Mouse (Mus musculus): ENCODE data around the gene Olfr1049. TPM values are rescaled to one million over a fixed set of nuclear protein-coding genes. Genes with fewer than 3 reads are reported as not detected.
"Not testable (repeated sequence)": the region's sequence is repeated elsewhere in the genome, so short reads cannot be mapped to it uniquely, and the experiment has no call there.

The Olfr1049 gene
- polyA plus RNA-seq (2015; fragmentation: Nextera tagmentation; extraction: Ambion mirVana), result not detected in 2 replicates

DNA sequence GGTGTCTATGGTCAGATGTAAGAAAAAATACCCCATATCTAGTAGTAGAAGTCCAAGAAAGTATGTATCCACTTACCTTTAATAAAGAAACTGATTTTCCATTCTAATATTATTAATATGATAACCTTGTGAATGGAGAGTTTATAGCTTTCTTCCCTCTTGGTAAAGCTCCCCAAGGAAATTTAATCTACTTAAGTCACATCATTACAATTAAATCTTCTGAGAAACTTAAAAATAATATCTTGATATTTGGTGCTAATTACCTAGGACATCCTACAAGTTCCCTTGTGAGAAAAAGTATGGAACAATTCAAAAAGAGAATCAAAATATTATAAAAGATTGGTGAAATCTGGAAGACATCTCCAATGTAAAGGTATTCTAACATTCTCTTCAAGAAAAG lies at the start of gene Olfr1049:
Olfr1049 (minus strand) TSS at position 101 of the 400 bp plus-strand sequence.
- H3K9me3 ChIP-seq (ENCODE audit: low read length); H3K4me1 ChIP-seq (ENCODE audit: insufficient read depth, low read length); H3K4me2 ChIP-seq (replicated peaks; ENCODE audit: low read depth, low read length); H3K9ac ChIP-seq (replicated peaks; ENCODE audit: low read length); H3K27me3 ChIP-seq (ENCODE audit: insufficient read depth, low read length); H3K36me3 ChIP-seq (ENCODE audit: insufficient read depth, low read length); ATAC-seq (ENCODE audit: low FRiP score, low TSS enrichment); H3K4me3 ChIP-seq (ENCODE audit: low read length); H3K27ac ChIP-seq (ENCODE audit: low read length): not testable (repeated sequence)

- no peaks in the 10 kb centered on the region for H3K27me3 ChIP-seq (ENCODE audit: insufficient read depth, low read length)
- H3K9me3 ChIP-seq (ENCODE audit: low read length), result no peaks in the 10 kb centered on the region
- no peak within 1 kb of the TSS for H3K4me3 ChIP-seq (ENCODE audit: low read length)
- ATAC-seq (ENCODE audit: low FRiP score, low TSS enrichment), result no peak
- H3K4me1 ChIP-seq (ENCODE audit: insufficient read depth, low read length), result no peaks in the 10 kb centered on the region
- no peak within 1 kb of the TSS for H3K27ac ChIP-seq (ENCODE audit: low read length)
- H3K4me2 ChIP-seq (replicated peaks; ENCODE audit: low read depth, low read length), result no peak within 1 kb of the TSS
- H3K36me3 ChIP-seq (ENCODE audit: insufficient read depth, low read length), result no peaks in the 10 kb centered on the region
- H3K9ac ChIP-seq (replicated peaks; ENCODE audit: low read length), result no peak within 1 kb of the TSS
Measured at GRCm38 (mm10) chr2:86292155-86292554, 34.0 kb upstream of the Olfr1049 start, which contains the start of gene Olfr1052. Gene Olfr1052 (plus strand): TSS chr2:86292455.

- H3K4me3 ChIP-seq (ENCODE audit: low read length); H3K4me2 ChIP-seq (replicated peaks; ENCODE audit: low read depth, low read length); H3K27me3 ChIP-seq (ENCODE audit: insufficient read depth, low read length); ATAC-seq (ENCODE audit: low FRiP score, low TSS enrichment); H3K4me1 ChIP-seq (ENCODE audit: insufficient read depth, low read length); H3K9me3 ChIP-seq (ENCODE audit: low read length); H3K9ac ChIP-seq (replicated peaks; ENCODE audit: low read length); H3K27ac ChIP-seq (ENCODE audit: low read length); H3K36me3 ChIP-seq (ENCODE audit: insufficient read depth, low read length): not testable (repeated sequence)
Measured at GRCm38 (mm10) chr2:86278988-86279387, 20.9 kb upstream of the Olfr1049 start, which contains the start of gene Olfr1051. Gene Olfr1051 (minus strand): TSS chr2:86279088.

DNA sequence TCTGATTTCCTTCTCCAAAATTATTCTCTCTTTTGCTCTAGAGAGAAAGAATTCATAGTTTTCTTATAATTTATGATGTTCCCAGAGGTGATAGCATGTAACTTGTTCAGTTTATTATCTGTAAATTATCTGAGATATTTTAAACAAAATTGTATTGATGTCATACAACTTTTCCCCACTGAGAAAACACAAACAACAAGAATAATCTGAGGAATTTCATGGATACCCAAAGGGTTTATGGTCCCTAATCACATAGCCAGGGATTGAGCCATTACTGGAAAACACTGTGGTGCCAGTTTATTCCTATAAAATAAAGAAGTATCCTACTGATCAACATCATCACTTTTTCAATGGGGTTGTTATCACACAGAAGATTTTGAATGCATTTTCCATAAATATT lies 17.9 kb downstream of the Olfr1049 start, which contains the start of gene Olfr1048:
Olfr1048 (minus strand) TSS at position 101 of the 400 bp plus-strand sequence.
- H3K27ac ChIP-seq (ENCODE audit: low read length), result no peak within 1 kb of the TSS

DNA sequence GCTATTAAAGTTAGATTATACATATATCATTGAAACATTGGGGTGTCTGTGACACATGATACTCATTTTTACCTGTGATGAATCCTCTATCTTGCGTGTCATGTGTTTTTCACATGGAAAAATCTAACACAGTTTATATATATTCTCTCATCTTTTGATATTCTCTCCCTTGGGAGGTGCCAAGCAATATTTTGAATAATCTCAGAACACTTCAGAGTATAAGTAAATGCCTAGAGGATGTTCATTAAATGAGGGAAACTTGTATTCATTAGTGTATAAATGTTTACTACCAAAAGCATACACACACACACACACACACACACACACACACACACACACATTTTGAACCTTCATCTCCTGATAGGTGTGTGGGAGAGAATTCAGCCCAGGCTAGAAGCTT lies 26.8 kb downstream of the Olfr1049 start, which contains the start of gene Olfr1047:
Olfr1047 (minus strand) TSS at position 101 of the 400 bp plus-strand sequence.
- Histone ChIP-seq H3K27ac (ENCODE audit: low read length) (no peak within 1 kb of the TSS), H3K27me3 (ENCODE audit: insufficient read depth, low read length) (no peaks in the 10 kb centered on the region), H3K9me3 (ENCODE audit: low read length) (no peaks in the 10 kb centered on the region), H3K4me1 (ENCODE audit: insufficient read depth, low read length) (no peaks in the 10 kb centered on the region), H3K9ac (replicated peaks; ENCODE audit: low read length) (no peak within 1 kb of the TSS), H3K36me3 (ENCODE audit: insufficient read depth, low read length) (no peaks in the 10 kb centered on the region), H3K4me2 (replicated peaks; ENCODE audit: low read depth, low read length) (no peak within 1 kb of the TSS), H3K4me3 (ENCODE audit: low read length) (no peak within 1 kb of the TSS)
- ATAC-seq (ENCODE audit: low FRiP score, low TSS enrichment), result no peak
- 93% methylated on average over 1 of the region's 1 CpGs for WGBS

More for the DNA sequence above, 17.9 kb downstream of the Olfr1049 start, which contains the start of gene Olfr1048:
- H3K4me3 ChIP-seq (ENCODE audit: low read length), result no peak within 1 kb of the TSS
- H3K4me2 ChIP-seq (replicated peaks; ENCODE audit: low read depth, low read length), result no peak within 1 kb of the TSS
- no peak for ATAC-seq (ENCODE audit: low FRiP score, low TSS enrichment)
- no peaks in the 10 kb centered on the region for H3K27me3 ChIP-seq (ENCODE audit: insufficient read depth, low read length)
- H3K4me1 ChIP-seq (ENCODE audit: insufficient read depth, low read length), result no peaks in the 10 kb centered on the region
- no peak within 1 kb of the TSS for H3K9ac ChIP-seq (replicated peaks; ENCODE audit: low read length)
- H3K36me3 ChIP-seq (ENCODE audit: insufficient read depth, low read length), result no peaks in the 10 kb centered on the region
- no peaks in the 10 kb centered on the region for H3K9me3 ChIP-seq (ENCODE audit: low read length)

GRCm38 (mm10) chr2:86219214-86219613 lies 38.9 kb downstream of the Olfr1049 start, which contains the start of gene Olfr1046:
Gene Olfr1046 (minus strand): TSS chr2:86219314.
- no peaks in the 10 kb centered on the region for H3K36me3 ChIP-seq (ENCODE audit: insufficient read depth, low read length)
- H3K4me2 ChIP-seq (replicated peaks; ENCODE audit: low read depth, low read length), result no peak within 1 kb of the TSS
- WGBS, result 78% methylated on average over 2 of the region's 2 CpGs
- no peaks in the 10 kb centered on the region for H3K4me1 ChIP-seq (ENCODE audit: insufficient read depth, low read length)
- ATAC-seq (ENCODE audit: low FRiP score, low TSS enrichment), result no peak
- H3K27ac ChIP-seq (ENCODE audit: low read length), result no peak within 1 kb of the TSS
- H3K9me3 ChIP-seq (ENCODE audit: low read length), result no peaks in the 10 kb centered on the region
- H3K4me3 ChIP-seq (ENCODE audit: low read length), result no peak within 1 kb of the TSS
- no peak within 1 kb of the TSS for H3K9ac ChIP-seq (replicated peaks; ENCODE audit: low read length)
- H3K27me3 ChIP-seq (ENCODE audit: insufficient read depth, low read length), result no peaks in the 10 kb centered on the region

Other genes starting within 250 kb of the Olfr1049 start
- 3.1 and 4.9 TPM in 2 replicates for gene Olfr1033, start 237.7 kb downstream of the Olfr1049 start, polyA plus RNA-seq (2015; fragmentation: Nextera tagmentation; extraction: Ambion mirVana)
- 0.04 and 0.05 TPM in 2 replicates for gene Olfr1034, start 212.5 kb downstream of the Olfr1049 start, polyA plus RNA-seq (2015; fragmentation: Nextera tagmentation; extraction: Ambion mirVana)
- not detected in 2 replicates for gene Olfr1036, start 184.3 kb downstream of the Olfr1049 start, polyA plus RNA-seq (2015; fragmentation: Nextera tagmentation; extraction: Ambion mirVana)
- not detected in 2 replicates for gene Olfr1037, start 170.9 kb downstream of the Olfr1049 start, polyA plus RNA-seq (2015; fragmentation: Nextera tagmentation; extraction: Ambion mirVana)
- not detected in 2 replicates for gene Olfr1039, start 122.4 kb downstream of the Olfr1049 start, polyA plus RNA-seq (2015; fragmentation: Nextera tagmentation; extraction: Ambion mirVana)
- not detected in 2 replicates for gene Olfr1040, start 111.6 kb downstream of the Olfr1049 start, polyA plus RNA-seq (2015; fragmentation: Nextera tagmentation; extraction: Ambion mirVana)
- not detected in 2 replicates for gene Olfr1042, start 96.5 kb downstream of the Olfr1049 start, polyA plus RNA-seq (2015; fragmentation: Nextera tagmentation; extraction: Ambion mirVana)
- gene Olfr1043, start 90.8 kb downstream of the Olfr1049 start, polyA plus RNA-seq (2015; fragmentation: Nextera tagmentation; extraction: Ambion mirVana), result not detected in 2 replicates
- not detected in 2 replicates for gene Olfr1044, start 80.5 kb downstream of the Olfr1049 start, polyA plus RNA-seq (2015; fragmentation: Nextera tagmentation; extraction: Ambion mirVana)
- not detected in 2 replicates for gene Olfr52, start 72.6 kb downstream of the Olfr1049 start, polyA plus RNA-seq (2015; fragmentation: Nextera tagmentation; extraction: Ambion mirVana)
- gene Olfr1045, start 55.3 kb downstream of the Olfr1049 start, polyA plus RNA-seq (2015; fragmentation: Nextera tagmentation; extraction: Ambion mirVana), result not detected in 2 replicates
- gene Olfr1046, start 39.0 kb downstream of the Olfr1049 start, polyA plus RNA-seq (2015; fragmentation: Nextera tagmentation; extraction: Ambion mirVana), result not detected in 2 replicates
- not detected in 2 replicates for gene Olfr1047, start 26.9 kb downstream of the Olfr1049 start, polyA plus RNA-seq (2015; fragmentation: Nextera tagmentation; extraction: Ambion mirVana)
- not detected in 2 replicates for gene Olfr1048, start 18.0 kb downstream of the Olfr1049 start, polyA plus RNA-seq (2015; fragmentation: Nextera tagmentation; extraction: Ambion mirVana)
- gene Olfr1051, start 20.8 kb upstream of the Olfr1049 start, polyA plus RNA-seq (2015; fragmentation: Nextera tagmentation; extraction: Ambion mirVana), result not detected in 2 replicates
- gene Olfr1052, start 34.1 kb upstream of the Olfr1049 start, polyA plus RNA-seq (2015; fragmentation: Nextera tagmentation; extraction: Ambion mirVana), result not detected in 2 replicates
- gene Olfr1053, start 57.0 kb upstream of the Olfr1049 start, polyA plus RNA-seq (2015; fragmentation: Nextera tagmentation; extraction: Ambion mirVana), result not detected in 2 replicates
- gene Olfr1054, start 77.1 kb upstream of the Olfr1049 start, polyA plus RNA-seq (2015; fragmentation: Nextera tagmentation; extraction: Ambion mirVana), result not detected in 2 replicates
- not detected in 2 replicates for gene Olfr1055, start 92.0 kb upstream of the Olfr1049 start, polyA plus RNA-seq (2015; fragmentation: Nextera tagmentation; extraction: Ambion mirVana)
- not detected in 2 replicates for gene Olfr1056, start 104.1 kb upstream of the Olfr1049 start, polyA plus RNA-seq (2015; fragmentation: Nextera tagmentation; extraction: Ambion mirVana)
- gene Olfr1057, start 120.1 kb upstream of the Olfr1049 start, polyA plus RNA-seq (2015; fragmentation: Nextera tagmentation; extraction: Ambion mirVana), result not detected in 2 replicates
- not detected in 2 replicates for gene Olfr1058, start 130.2 kb upstream of the Olfr1049 start, polyA plus RNA-seq (2015; fragmentation: Nextera tagmentation; extraction: Ambion mirVana)
- not detected in 2 replicates for gene Olfr1061, start 155.7 kb upstream of the Olfr1049 start, polyA plus RNA-seq (2015; fragmentation: Nextera tagmentation; extraction: Ambion mirVana)
- gene Olfr1062, start 168.4 kb upstream of the Olfr1049 start, polyA plus RNA-seq (2015; fragmentation: Nextera tagmentation; extraction: Ambion mirVana), result not detected in 2 replicates
- not detected in 2 replicates for gene Olfr1065, start 192.3 kb upstream of the Olfr1049 start, polyA plus RNA-seq (2015; fragmentation: Nextera tagmentation; extraction: Ambion mirVana)
- not detected in 2 replicates for gene Olfr1066, start 197.9 kb upstream of the Olfr1049 start, polyA plus RNA-seq (2015; fragmentation: Nextera tagmentation; extraction: Ambion mirVana)
- gene Olfr228, start 229.1 kb upstream of the Olfr1049 start, polyA plus RNA-seq (2015; fragmentation: Nextera tagmentation; extraction: Ambion mirVana), result not detected in 2 replicates

Measured in kidney, embryonic 16.5 days (tissue).